Mouse (Mus musculus) G1E-ER4 (cell line): ENCODE results near the gene Fam169a. TPM values are rescaled to one million over a fixed set of nuclear protein-coding genes. Genes with fewer than 3 reads are reported as not detected.

Experiments
- GATA1 ChIP-seq: IDR thresholded peaks from one replicate; pipeline ENCODE4 v1.8.0; 2012; ENCODE audit warnings: low read length, inconsistent platforms
- polyA plus RNA-seq: library from polyadenylated mRNA; stranded (reverse); fragments of >175 nt; gene quantifications from 2 replicates; pipeline ENCODE4 v1.2.3, GENCODE M21; 2012

Gene Fam169a
- polyA plus RNA-seq, 1 experiment: not detected

GRCm38 (mm10) chr13:97145834-97146233, 78.7 kb downstream of the Fam169a start:
- TF ChIP-seq GATA1: no peak

- TF ChIP-seq GATA1: no peak
Measured at GRCm38 (mm10) chr13:97175520-97176264, 108.6 kb downstream of the Fam169a start.

- no peak for TF ChIP-seq GATA1
Measured at GRCm38 (mm10) chr13:97176731-97177130, 109.6 kb downstream of the Fam169a start.

GRCm38 (mm10) chr13:97178943-97179342, 111.9 kb downstream of the Fam169a start:
- TF ChIP-seq GATA1: no peak

- TF ChIP-seq GATA1: no peak
Measured at GRCm38 (mm10) chr13:97180113-97180828, 113.2 kb downstream of the Fam169a start.

Other genes with a start within 250 kb of the Fam169a start
- gene Gcnt4, start 142.6 kb upstream of the Fam169a start, polyA plus RNA-seq: not detected in 2 replicates
- gene 1700029F12Rik, start 32.9 kb upstream of the Fam169a start, polyA plus RNA-seq: not detected in 2 replicates
- gene Gm6169, start 32.0 kb downstream of the Fam169a start, polyA plus RNA-seq: not detected in 2 replicates
- 22.6 and 24.6 TPM in 2 replicates for gene Gfm2, start 70.7 kb downstream of the Fam169a start, polyA plus RNA-seq
- 10.0 and 10.1 TPM in 2 replicates for gene Nsa2, start 70.7 kb downstream of the Fam169a start, polyA plus RNA-seq
- 10.9 and 11.6 TPM in 2 replicates for gene Hexb, start 131.1 kb downstream of the Fam169a start, polyA plus RNA-seq
- gene Enc1, start 173.8 kb downstream of the Fam169a start, polyA plus RNA-seq: not detected in 2 replicates